Mouse (Mus musculus) large intestine, adult 2 months (tissue): ENCODE measurements around the gene Lamtor2. TPM values are rescaled to one million over a fixed set of nuclear protein-coding genes. Genes with fewer than 3 reads are reported as not detected.

Source experiments
- DNase-seq: peaks from one replicate; pipeline ENCODE4 v3.0.0-alpha.2; 2012; ENCODE audit warnings: low read depth, low spot score
- WGBS: fragments of 180-500 bp; shearing (Covaris S2); methylation state at CpG from one replicate; pipeline ENCODE4 v1.1.7; 2018; 5-methylcytosine and 5-hydroxymethylcytosine counted together
- polyA plus RNA-seq: library from polyadenylated mRNA; depleted of rRNA; stranded (reverse); fragments of >200 nt; gene quantifications from 2 replicates; pipeline ENCODE4 v1.2.3, GENCODE M21; 2012

Lamtor2 gene
- polyA plus RNA-seq, 1 experiment, result 148 TPM

DNA sequence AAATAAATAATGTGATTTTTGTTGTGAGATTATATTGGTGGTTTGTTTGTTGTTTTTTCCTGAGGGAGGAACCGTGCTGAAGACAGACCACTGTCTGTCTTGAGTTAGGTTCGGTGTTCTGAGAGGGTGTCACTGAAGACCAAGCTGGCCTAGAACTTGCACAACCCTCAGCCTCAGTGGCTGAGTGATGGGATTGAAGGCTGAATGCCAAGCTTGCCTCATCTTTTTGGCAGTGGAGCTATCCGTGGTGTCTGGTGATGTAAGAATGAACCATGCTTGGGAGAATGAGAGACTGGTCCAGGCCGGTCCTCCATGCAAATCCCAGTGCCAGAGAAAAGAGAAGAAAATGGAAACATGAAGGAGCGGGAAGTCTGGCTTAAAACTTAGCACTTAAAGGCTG, 16.8 kb upstream of the Lamtor2 start:
- DNase-seq, result no peak
- 82% methylated on average over 5 of the region's 5 CpGs for WGBS

DNA sequence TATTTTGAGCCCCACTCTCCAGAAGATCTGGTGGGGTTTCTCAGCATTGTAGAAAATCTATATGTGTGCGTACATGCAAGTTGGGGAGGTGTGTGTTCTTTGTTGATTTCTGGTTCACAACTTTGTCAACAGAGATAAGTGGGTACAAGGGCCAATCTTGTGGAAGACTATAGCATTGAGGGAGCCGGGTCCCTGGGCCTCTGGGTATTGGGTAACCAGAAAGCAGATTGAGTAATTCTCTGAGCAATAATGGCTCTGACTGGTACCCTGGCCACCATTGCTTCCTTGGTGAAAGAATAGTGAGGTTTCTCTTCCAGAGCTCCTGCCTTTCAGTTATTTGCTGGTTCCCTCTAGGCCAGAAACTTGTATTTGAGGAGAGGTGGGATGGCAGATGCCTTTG, 16.2 kb upstream of the Lamtor2 start:
- 89% methylated on average over 2 of the region's 2 CpGs for WGBS
- no peak for DNase-seq

DNA sequence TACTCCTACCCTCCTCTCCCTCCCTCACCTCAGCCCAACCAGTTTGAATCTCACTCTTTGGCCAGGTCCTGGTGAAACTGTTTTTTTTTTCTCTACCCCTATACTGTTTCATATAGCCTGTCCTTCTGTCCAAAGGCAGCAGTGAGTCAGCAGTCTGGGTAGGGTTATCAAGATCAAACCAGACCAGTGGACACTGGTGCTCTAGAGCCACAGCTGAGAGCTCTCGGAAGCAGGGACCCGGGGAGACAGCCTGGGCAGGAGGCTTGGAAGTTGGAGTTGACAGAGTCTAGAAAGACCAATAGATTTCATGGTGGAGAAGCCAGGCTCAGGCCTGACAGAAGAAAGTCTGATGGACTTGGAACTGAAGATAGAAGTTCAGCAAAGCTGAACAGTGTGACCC, 15.7 kb upstream of the Lamtor2 start:
- DNase-seq, result no peak
- 96% methylated on average over 2 of the region's 2 CpGs for WGBS

DNA sequence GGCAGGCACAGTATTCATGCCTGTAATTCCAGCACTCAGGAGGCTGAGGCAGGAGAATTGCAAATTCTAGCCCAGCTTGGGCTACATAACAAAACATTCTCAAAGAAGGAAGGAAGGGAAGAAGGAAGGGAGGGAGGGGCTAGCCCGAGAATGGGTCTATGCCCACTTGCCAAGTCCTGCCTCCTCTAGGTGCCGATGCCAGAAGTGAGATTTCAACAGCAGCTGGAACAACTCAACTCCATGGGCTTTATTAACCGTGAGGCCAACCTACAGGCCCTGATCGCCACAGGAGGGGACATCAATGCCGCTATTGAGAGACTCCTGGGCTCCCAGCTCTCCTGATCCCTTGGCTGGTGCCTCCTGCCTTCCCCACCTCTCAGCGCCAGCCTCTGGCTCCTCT, 15.0 kb upstream of the Lamtor2 start:
- DNase-seq, result no peak
- WGBS, result 82% methylated on average over 6 of the region's 6 CpGs

DNA sequence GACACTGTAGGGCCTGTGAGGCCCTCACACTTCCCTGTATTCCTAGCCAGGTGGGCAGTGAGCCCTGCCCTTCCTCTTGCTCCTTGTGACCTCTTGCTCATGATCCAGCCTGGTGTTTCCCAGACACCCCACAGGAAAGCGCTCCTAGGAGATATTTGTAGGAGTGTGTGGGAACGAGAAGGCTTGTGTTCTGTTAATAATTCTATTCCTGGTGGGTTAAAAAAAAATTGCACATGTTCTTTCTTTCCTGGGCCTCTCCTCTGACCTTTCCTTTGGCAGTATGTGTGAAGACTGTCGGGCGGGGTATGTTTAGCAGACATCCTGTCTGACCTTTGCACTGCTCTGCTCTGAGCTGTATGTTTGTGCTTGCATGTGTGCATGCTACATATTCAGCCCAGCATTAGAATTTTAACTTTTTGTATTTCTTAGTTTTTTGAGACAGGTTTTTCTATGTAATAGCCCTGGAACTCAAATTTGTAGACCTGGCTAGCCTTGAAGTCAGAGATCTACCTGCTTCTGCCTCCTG, 13.7 kb upstream of the Lamtor2 start:
- 32% methylated on average over 4 of the region's 4 CpGs for WGBS
- no peak for DNase-seq

DNA sequence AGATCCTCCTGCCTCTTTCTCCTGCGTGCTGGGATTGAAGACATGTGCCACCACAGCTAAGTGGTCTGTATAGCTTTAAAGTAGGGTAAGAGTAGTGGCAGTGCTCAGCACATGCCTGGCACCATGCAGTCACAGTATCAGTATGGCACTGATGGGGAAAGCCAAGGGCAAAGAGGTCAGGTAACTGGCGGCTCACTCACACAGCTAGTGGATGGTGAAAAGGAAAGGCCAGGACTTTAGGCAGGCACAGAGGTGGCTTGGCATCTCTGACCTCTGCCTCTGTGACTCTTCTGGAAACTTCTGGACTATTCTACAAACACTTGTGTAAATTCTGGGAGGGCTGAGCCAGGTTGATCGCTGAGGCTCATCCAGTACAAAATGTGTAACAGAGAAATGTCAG, 13.2 kb upstream of the Lamtor2 start:
- WGBS, result 79% methylated on average over 3 of the region's 3 CpGs
- DNase-seq, result no peak

DNA sequence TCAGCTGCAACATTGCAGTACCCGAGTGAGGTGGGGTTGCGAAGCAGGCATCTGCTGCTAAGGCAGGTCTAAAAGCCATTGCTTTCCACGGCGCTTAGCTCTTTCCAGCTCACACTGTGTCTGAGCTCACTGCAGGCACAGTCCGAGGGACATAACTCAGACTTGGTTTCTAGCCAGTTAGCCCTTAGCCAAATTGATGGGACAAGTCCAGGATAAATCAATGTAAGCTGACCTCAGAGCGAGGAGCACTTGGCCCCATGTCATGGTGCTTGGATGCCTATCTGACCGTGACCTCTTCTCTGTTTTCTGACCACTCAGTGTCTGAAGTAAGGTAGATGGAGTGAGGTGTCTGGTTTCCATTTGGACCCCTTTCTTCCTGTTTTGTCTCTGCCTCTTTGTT, 11.1 kb upstream of the Lamtor2 start:
- WGBS, result 79% methylated on average over 7 of the region's 7 CpGs
- no peak for DNase-seq

DNA sequence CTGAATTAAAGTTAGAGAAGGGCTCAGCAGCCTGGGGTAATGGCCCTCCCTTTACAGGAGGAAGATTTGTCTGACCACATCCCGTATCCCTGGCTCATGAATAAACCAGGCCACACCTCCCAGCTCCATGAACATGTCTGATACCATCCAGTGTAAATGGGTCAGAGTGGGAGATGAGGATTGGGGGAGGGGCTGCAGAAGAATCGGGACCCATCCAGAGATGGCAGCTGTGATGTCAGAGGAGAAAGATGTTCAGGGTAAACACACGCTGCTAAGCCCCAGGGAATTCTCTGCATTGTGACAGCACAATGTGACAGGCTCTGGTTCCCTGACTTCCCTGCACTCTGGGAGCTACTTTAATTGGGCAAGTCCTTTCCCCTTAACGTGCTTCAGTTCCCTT, 10.6 kb upstream of the Lamtor2 start:
- WGBS, result 74% methylated on average over 4 of the region's 4 CpGs
- DNase-seq, result no peak

DNA sequence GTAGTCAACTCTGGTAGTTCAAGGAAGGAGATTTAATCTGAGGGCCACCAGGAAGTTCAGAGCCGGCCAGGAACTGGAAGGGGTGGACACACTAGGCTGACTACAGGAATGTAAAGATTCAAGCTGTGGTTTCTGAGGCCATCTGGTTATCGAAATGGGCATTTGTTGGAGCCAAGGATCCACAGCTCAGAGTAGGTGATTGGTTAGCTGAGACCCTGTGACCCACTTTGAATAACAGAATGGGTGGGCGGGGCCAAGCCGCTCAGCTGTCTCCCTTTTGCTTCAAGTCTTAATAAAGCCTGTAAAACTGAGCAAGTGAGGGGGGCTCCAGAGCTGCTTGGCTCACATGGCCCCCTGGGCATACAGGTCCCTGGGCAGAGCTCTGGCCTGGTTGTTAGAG, 9.1 kb upstream of the Lamtor2 start:
- 75% methylated on average over 4 of the region's 4 CpGs for WGBS
- DNase-seq, result no peak

DNA sequence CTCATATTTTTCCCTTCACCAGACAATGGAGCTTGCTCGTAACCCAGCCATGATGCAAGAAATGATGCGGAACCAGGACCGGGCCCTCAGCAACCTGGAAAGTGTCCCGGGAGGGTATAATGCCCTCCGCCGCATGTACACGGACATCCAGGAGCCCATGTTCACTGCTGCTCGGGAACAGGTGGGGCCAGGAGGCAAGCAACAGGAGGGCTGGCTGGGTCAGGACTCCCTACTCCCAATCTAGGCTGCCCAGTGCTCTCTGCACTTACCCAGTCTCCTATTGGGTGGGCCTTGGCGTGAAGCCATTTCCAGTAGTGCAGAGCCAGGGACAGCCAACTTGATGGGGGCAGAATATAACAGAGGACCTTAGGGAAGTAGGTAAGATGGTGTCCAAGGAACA, 6.7 kb upstream of the Lamtor2 start:
- DNase-seq, result no peak
- WGBS, result 93% methylated on average over 9 of the region's 9 CpGs

DNA sequence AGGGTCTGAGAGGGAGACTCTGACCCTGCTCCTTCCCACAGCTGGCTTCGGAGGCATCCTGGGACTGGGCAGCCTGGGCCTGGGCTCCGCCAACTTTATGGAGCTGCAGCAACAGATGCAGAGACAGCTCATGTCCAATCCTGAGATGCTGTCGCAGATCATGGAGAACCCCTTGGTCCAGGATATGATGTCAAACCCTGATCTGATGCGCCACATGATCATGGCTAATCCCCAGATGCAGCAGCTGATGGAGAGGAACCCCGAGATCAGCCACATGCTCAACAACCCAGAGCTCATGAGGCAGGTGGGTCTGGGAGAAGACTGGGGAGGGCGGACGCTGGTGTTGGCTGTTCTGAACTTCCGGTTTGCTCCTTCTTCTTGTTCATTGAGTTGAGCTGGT, 3.7 kb upstream of the Lamtor2 start:
- DNase-seq, result no peak
- WGBS, result 94% methylated on average over 8 of the region's 8 CpGs

DNA sequence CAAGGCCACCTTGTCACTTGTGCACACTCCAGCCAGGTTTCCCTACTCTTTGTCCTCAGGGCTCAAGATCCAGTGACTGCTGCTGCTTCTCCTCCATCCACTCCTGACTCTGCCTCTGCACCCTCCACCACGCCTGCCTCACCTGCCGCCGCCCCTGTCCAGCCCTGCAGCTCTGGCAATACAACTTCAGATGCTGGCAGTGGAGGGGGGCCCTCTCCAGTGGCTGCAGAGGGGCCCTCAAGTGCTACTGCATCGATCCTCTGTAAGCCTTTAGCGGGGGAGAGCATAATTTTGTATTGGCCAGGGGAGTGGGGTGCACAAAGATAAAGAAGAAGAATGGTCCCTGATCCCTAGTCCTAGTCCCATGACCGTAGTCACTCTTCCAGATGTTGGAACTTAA, 2.9 kb upstream of the Lamtor2 start:
- DNase-seq, result no peak
- WGBS, result 86% methylated on average over 6 of the region's 6 CpGs

DNA sequence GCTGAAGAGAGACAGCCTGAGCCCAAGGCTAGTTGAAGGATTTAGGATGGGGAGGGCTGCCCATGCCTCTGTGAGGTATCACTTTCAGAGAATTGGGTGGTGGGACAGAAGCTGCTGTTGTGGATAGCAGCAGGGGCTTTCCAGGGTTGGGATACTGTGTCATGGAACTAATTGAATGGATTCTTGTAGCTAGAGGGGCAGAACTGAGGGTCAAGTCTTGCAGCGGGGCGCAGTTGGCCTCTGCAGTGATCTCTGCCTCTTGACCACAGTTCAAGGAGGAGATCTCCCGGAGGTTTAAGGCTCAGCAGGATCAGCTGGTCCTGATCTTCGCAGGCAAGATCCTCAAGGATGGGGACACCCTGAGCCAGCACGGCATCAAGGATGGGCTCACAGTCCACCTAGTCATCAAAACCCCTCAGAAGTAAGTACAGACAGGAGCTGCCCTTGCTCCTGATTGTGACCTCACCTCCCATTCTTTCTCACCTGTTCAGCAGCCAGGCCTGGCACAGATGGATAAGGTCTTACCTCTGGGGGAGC, 2.3 kb upstream of the Lamtor2 start:
- DNase-seq, result no peak
- WGBS, result 95% methylated on average over 5 of the region's 5 CpGs

DNA sequence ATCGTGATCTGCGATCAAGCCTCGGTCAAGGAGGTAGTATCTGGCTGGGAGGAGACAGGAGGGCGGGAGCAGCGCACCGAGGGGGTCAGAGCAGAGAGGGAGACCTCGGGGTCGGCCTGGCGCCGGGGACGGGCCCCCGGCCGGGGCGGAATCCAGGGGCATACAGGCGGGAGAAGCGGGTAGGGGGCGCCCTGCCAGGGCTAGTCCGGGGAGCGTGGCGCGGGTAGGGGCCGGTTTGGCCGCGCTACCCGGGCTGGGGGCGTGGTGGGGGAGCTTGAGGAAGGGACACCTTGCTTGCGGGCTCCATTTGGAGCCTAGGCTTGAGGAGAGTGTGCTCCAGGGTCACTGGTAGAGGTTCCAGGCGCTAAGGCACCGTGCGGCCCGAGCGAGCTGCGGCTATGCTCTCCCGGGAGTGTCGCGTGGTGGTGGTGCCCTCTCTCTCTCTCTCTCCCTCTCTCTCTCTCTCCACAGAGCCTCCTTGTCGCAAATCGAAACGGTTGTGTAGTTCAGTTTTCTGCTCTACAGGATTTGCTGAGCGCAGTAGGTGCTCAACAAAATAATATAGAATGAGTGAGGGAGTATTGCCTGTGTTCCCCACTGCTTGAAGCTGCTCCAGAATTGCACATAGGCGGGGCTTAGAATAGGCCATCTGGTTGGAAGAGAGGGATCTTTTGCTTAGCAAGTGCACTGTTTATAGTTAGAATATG, 1.2 kb upstream of the Lamtor2 start:
- no peak for DNase-seq
- 2% methylated on average over 41 of the region's 41 CpGs for WGBS

DNA sequence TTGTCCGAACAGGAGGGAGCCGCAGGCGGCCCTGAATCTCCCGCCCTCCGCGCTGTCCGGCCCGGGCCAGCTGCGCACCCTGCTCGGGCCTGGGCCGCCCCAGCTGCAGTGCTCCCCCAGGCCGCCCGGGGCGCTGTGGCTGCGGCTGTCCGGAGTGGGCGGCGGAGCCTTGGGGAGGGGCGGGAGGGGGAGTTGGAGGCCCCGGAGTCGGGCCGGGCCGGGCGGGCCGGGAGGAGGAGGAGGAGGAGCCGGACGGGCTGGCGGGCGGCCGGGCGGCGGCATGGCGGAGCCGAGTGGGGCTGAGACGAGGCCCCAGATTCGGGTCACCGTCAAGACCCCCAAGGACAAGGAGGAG, 628 bp upstream of the Lamtor2 start, which contains the start of gene Ubqln4:
TSS of gene Ubqln4 (plus strand) at position 234 of the 355 bp plus-strand sequence.
- WGBS, result under 1% methylated on average over 30 of the region's 37 CpGs
- DNase-seq, result no peak

DNA sequence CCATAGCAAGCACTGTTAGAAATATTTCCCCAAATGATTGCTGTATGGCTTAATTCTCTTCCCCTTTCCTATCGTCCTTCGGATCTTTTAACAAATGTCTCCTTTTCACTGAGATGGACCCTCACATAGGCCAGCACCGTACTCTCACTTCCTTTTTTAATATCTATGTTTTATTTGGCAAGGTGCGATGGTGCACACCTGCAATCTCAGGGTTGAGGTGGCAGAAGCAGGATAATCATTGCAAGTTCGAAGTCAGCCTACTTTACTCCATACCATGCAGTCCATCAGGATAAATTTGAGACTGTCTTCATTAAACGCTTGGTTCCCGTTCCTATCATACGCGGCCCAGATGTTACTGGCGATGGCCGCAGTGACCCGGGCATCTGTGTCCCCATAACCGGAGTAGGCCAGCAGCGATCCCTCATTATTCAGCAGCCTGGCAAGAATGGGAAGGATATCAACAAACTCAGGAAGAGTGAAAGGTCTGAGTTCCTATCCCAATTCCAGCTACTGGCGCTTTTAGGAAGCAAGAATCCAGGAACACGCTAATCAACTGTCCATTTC, 710 bp downstream of the Lamtor2 start:
- DNase-seq, result no peak
- WGBS, result 4% methylated on average over 16 of the region's 16 CpGs

DNA sequence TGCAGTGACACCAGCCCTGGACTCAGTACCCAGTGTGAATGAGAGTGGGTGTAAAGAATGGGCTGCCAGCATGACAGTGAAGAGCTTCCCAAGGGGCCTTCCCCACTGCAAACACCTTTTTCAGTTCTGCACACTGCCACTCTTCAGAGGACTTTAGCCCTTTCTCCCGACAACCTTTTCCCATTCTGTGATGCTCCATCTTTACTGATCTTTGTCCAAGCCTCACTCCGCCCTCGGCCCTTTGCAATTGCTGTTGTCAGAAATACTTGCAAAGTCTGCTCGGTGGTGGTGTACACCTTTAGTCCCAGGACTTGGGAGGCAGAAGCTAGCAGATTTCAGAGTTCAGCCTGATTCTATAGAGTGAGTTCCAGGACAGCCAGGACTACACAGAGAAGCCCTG, 1.3 kb downstream of the Lamtor2 start:
- 25% methylated on average over 4 of the region's 4 CpGs for WGBS
- no peak for DNase-seq

DNA sequence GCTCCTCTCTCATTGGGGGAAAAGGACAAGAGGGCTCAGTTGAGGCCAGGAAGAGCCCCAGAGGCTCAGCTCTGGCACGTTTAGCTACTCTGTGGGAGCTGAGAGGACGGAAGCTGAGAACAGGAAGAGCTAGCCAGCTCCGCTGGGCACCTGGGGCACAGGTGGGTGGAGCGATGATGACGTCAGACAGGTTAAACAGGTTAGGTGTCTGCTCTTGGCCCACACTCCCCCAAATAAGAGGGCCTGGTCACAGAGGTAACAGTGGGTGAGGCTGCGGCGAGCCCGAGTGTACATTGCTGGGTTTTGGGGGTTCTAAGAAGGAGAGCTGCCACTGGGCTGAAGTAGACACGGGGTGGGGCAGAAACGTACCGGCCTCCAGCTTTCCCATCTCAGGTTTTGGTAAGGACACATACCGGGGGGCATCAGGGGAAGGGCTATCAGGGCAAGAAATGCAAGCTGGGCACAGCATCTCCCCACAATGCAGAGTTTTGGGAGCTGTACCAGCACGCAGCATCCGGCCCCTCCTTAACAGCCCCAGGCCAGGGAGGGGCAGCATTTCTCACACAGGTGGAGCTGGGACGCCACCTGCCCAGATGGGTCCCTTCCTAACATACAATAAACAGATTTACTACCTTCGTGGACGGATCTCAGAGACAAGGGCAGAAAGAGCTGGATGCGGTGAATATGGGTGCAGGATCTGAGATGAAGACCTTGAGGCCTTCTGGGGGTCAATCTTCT, 4.5 kb downstream of the Lamtor2 start, which contains the start of gene Rab25:
TSS of gene Rab25 (minus strand) at position 121 of the 738 bp plus-strand sequence.
- 25% methylated on average over 18 of the region's 18 CpGs for whole genome bisulfite sequencing
- no peak for DNase-seq

DNA sequence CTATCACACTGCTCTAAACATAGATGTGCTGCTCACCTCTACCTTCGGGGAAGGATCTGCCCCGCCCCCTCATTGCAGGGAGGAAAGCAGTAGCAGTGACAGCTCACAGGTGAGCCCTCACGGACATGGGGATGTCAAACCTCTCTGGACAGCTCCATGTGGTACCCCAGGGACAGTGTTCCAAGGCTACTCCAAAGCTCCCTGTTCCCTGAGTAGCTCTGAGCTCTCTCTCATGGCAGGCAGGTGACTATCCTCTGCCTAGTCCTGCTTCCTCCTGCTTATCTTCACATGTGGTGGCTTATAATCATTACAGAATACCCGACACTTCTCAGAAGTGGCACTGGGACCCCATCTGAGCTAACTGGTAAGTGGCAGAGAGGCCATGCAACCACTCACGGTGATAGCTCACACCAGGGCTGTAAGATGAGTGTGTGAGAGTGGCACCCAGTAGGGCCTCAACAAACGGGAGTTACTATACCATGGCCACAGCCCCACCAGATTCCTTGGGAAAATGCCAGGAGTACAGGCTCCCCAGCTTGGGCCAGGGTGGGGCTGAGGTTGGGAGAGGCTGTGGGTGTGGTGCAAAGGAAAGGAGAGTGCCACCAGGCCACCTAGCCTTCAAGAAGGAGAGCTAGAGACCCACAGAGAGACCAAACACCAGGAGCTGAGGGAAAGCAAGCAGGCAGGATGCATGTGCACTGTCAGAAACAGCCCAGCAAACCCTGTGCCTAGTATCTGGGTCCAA, 6.0 kb downstream of the Lamtor2 start:
- 34% methylated on average over 6 of the region's 6 CpGs for WGBS
- DNase-seq, result no peak
